Mouse (Mus musculus): Measurements from ENCODE around the gene Sdk1. TPM values are rescaled to one million over a fixed set of nuclear protein-coding genes. Genes with fewer than 3 reads are reported as not detected.
"Not testable (repeated sequence)": the region's sequence is repeated elsewhere in the genome, so short reads cannot be mapped to it uniquely, and the experiment has no call there.

Sdk1 gene
- total RNA-seq, 2 experiments from 2014 or later = 9.9 to 10.6 TPM

DNA sequence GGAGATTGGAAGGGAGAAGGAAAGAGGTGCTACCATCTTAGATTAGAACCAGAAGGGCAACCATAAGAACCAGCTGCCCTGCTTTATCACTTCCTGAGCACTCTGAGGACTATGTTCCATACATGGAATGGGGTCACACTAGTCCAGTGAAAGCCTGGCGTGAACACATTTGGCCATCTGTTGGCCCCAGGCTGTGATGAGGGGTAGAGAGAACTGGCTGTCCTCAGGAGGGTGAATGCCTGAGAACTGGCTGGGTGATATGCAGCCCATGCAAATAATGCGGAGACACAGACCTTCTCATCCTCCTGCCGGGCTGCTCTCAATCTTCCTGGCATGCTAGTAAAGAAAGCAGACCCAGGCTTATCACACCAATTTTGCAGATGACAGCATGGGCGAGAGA, 384.1 kb downstream of the Sdk1 start:
- DNase-seq (ENCODE audit: low spot score in 2 of 2) = no peak

DNA sequence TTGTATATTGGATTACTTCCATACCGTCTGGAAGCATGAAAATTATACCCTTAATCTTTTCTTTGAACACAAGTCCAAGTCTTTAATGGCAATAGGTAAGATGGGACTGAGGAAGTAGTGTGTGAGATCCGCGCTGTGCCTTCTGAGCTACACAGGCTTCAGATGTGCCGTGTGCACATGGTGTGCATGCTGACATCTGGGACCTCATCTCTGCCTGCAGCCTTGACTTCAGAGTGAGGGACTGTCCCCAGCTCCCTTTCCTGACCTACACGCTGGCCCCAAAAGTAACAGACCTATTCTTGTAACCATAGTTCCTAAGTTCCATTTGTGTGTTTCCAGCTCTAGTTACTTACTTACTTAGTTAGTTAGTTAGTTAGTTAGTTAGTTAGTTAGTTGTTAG, 390.4 kb downstream of the Sdk1 start:
- DNase-seq (ENCODE audit: low spot score in 2 of 2) = no peak

GRCm38 (mm10) chr5:141633271-141633670, 392.0 kb downstream of the Sdk1 start:
- DNase-seq (ENCODE audit: low spot score in 2 of 2) = no peak

GRCm38 (mm10) chr5:141636406-141636805, 395.1 kb downstream of the Sdk1 start:
- DNase-seq (ENCODE audit: low spot score in 2 of 2) = no peak

DNA sequence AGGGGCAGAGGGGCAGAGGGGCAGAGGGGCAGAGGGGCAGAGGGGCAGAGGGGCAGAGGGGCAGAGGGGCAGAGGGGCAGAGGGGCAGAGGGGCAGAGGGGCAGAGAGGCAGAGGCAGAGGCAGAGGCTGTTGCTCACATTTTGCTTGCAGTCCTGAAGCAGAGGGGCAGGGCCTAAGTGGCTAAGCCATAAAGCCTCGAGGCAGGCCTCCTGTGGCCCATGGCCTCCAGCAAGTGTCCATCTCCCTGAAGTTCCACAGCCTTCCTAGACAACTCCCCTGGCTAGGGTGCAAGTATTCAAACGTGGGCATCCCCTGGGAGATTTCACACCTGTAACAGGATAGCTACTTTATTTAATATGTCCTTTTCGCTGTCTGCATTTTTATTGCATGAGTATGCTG, 395.8 kb downstream of the Sdk1 start:
- not testable (repeated sequence) for DNase-seq (ENCODE audit: low spot score in 2 of 2)

DNA sequence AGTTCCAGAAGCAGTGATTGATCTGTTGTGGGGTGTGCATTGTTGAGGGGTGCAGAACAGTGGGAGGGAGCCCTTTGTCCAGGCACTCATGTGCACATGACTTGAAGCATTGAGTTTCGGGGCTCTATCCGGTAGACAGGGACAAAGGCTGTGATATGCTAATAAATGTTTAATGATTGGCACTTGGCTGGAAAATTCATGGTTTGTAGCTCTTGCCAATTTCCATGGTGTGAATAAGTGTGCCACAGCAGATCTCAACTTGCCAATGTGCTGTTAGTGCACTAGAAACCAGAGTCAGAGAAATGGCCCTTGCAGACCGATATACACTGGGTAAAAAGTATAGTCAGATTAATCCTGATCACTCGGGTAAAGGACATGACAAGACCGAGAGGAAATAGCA, 404.4 kb downstream of the Sdk1 start:
- DNase-seq (ENCODE audit: low spot score in 2 of 2) = no peak

DNA sequence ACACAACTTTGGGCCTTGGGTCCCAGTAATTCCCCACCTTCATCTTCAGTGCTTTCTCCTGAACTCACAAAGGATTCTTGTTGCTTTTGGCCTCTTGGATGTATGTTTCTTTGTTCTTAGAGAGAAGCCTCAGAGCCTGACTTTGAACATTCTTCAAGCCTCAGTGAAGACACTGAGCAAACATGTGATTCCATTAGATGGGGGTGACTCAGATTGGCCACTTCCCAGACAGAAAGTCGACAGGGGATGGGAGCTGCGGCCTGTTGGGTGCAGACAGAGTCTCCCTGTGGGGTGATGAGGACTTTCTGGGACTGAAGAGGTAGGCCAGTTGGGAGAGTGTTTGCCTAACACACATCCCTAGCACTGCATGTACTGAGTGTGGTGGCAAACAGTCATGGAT, 405.3 kb downstream of the Sdk1 start:
- no peak for DNase-seq (ENCODE audit: low spot score in 2 of 2)

- no peak for DNase-seq (ENCODE audit: low spot score in 2 of 2)
Observed at GRCm38 (mm10) chr5:141649831-141650375, 408.6 kb downstream of the Sdk1 start.

DNA sequence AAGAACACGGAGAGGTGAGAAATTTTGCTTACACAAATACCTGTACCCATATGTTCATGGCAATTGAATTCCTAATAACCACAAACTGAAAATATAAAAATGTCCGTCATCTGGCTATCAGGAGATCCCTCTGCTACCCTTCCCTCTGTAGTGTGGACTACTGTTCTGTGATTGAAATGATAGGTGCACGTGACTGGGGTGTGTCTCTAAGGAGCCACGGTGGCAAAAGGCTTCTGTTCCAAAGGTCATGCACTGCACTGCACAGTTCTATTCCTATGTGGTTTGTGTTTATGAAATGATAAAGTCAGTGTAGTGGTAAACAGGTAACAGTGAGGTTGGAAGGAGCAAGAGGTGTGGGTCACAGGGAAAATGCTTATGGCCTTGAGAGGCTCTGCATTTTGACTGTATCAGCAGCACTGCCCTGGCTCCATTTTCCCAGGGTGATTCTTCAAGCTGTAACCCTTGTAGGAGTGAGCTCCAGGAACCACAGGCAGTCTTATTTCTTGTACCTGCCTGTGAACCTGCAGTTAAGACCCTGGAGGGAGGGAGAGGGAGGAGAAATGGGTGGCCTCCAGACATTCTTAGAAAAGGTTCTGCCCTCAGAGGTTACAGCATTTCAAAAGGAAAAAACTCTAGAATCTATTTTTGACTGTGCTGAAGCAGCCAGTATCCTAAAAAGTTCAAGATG, 410.5 kb downstream of the Sdk1 start:
- no peak for DNase-seq (ENCODE audit: low spot score in 2 of 2)

- DNase-seq (ENCODE audit: low spot score in 2 of 2) = no peak
Observed at GRCm38 (mm10) chr5:141676371-141676770, 435.1 kb downstream of the Sdk1 start.

GRCm38 (mm10) chr5:141677034-141677433, 435.7 kb downstream of the Sdk1 start:
- DNase-seq (ENCODE audit: low spot score in 2 of 2) = no peak

DNA sequence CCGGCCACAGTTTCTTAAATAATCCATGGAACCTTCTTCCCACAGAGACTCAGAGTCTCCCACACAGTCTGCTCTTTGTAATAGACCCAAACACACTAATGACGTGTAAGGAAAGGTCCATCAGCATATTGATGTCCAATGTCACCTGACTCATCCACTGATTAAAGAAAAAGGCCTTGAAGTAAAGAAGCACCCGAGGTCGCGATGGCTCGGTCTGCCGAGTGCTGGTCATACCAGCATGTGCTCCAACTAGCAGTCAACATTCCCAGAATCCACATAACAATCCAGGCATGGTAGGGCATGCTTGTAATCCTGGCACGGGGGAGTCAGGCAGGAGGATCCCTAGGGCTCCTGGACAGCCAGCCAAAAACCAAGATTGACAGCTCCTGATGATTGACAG, 436.6 kb downstream of the Sdk1 start:
- DNase-seq (ENCODE audit: low spot score in 2 of 2) = no peak

DNA sequence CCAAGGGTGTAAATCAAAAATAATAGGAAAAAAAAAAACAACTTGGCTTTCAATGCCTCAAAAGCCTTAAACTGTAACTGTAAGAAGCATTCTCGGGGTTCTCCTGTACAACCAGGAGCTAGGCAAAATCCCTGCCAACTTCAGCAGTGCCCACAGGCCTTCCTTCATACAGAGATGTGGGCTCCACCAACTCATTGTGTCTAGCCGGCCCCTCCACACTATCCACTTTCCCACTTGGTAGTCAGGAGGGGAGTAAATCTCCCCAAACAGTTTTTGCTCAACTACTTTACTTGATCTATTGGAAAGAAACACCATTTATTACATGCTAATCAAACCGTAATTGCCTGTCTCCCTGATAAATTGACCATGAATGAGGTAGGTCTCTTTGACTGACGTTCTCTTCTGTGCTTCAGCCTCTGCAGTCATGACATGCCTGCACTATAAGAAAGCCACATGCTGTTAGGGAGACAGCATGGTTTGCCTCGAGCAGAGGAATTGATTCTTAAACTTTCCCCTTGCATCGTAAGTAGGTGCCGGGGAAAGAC, 445.7 kb downstream of the Sdk1 start:
- no peak for DNase-seq (ENCODE audit: low spot score in 2 of 2)

GRCm38 (mm10) chr5:141689442-141690105, 448.3 kb downstream of the Sdk1 start:
- DNase-seq (ENCODE audit: low spot score in 2 of 2) = no peak

DNA sequence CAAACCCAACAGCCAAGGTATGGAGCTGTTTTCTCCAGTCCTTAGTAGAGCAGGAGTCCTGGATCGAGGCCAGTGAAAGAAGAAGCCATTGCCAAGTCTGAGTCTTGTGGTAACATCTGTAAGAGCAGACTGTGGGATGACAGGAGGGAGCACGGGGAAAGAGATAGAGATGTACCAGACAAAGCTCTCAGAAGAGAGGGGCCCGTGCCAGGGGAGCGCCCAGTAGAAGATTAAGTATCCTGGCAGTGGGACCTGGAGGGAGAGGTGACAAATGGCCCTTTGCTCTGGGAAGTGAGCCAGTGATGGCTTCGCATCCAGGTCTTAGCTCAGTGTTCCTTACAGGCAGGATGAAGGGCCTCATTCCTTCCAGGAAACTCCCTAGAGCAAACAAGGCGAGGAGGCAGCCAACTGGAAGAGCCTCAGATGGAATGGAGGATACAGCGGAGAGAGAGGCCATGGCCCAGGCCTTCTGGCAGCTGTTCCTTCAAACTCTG, 450.2 kb downstream of the Sdk1 start:
- DNase-seq (ENCODE audit: low spot score in 2 of 2) = no peak

GRCm38 (mm10) chr5:141693716-141694115, 452.4 kb downstream of the Sdk1 start:
- no peak for DNase-seq (ENCODE audit: low spot score in 2 of 2)

GRCm38 (mm10) chr5:141694901-141695300, 453.6 kb downstream of the Sdk1 start:
- no peak for DNase-seq (ENCODE audit: low spot score in 2 of 2)

- DNase-seq (ENCODE audit: low spot score in 2 of 2) = peak in 1 of 2 experiments; percentile 9
Observed at GRCm38 (mm10) chr5:141698406-141698805, 457.1 kb downstream of the Sdk1 start.

DNA sequence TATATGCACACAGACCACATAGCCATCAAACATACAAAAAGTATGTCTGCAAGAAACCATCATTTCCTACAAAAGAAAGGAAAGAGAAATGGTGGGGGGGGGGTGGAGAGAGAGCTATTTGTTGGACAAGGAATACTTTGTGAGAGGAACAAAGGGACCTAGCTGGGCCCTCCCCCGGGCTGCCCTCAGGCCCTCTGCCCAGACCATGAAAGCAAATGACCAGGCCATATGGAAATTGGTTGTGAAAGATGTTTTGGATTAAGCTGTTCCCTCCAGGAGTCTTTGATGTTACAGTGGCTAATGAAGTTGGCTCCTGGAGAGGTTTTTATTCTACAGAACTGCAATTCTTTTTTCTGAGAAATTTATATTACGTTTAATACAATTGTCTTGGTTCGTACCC, 479.5 kb downstream of the Sdk1 start:
- DNase-seq (ENCODE audit: low spot score in 2 of 2) = no peak

GRCm38 (mm10) chr5:141727968-141728367, 486.7 kb downstream of the Sdk1 start:
- no peak for DNase-seq (ENCODE audit: low spot score in 2 of 2)

GRCm38 (mm10) chr5:141730006-141730405, 488.7 kb downstream of the Sdk1 start:
- DNase-seq (ENCODE audit: low spot score in 2 of 2) = no peak

DNA sequence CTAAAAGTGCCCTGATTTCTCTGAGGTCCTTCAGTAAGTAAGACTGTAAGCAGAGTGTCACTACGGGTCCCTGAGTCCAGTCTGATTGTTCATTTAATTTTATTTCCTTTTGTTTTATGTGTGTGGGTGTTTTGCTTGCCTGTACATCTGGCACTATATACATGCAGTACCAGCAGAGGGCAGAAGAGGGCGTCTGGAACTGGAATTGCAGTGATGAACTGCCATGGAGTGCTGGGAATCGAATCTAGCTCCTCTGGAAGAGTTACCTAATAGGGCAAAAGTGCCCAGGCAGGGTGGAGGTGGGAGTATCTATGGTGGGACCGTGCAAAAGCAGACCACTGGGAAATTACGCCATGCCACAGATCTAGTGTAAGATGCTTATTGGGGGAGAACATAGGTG, 497.4 kb downstream of the Sdk1 start:
- DNase-seq (ENCODE audit: low spot score in 2 of 2) = no peak
